Mouse (Mus musculus) gastrocnemius, postnatal 14 days (tissue): ENCODE measurements around the gene Ano6. TPM values are rescaled to one million over a fixed set of nuclear protein-coding genes. Genes with fewer than 3 reads are reported as not detected.

ENCODE experiments used
- DNase-seq: peaks from one replicate; pipeline ENCODE4 v3.0.0; 2021; ENCODE audit warnings: mixed read lengths
- intact Hi-C: fragments of 180-260 bp; cut with DNase I; formaldehyde crosslinking; loops from one replicate; pipeline ENCODE4 v1.15.1; 2025; ENCODE audit warnings: low total_unique reads
- total RNA-seq, 2 experiments: library from RNA; stranded (reverse); gene quantifications; 2 replicates each; pipeline ENCODE4 v1.2.3; 2021

Ano6 gene
- total RNA-seq, 2 experiments from 2014 or later = 41.5 to 51.9 TPM

DNA sequence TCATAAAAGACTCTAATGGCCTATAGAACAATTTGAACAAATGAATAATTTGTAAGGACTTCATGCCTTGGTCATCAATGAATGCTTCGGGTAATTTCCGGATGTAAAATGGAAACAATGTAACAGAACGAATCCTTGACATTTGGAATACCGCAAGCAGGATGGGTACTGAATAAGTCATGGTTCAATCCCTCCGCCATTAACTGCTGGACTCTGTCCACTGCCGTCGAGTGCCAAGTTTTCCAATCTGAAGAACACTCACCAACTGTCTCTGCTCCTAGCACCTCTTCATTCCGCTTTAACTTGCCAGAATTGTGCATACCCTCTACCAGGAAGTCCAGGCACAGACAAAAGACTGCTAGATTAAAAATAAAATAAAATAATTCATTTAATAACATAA, 25.4 kb upstream of the Ano6 start:
- DNase-seq = no peak
- intact Hi-C loops = no loop called here

DNA sequence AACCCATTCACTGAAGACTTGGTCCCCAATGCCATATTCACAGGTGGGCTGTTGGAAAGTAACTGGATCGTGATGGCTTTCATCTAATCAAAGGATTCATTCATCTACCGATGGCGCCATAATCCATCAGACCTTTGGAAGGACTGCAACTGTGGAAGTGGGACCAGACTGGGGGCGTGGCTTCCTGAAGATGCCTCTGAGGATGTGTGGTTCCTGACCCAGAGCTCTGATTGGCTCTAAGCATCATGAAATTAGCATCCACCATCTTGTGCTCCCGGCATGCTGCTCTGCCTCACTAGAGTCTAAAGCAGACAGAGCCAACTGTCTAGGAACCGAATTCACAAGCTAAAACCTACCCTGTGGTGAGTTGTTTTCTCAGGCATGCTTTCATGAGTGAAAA, 24.7 kb upstream of the Ano6 start:
- no peak for DNase-seq
- intact Hi-C loops = no loop called here

DNA sequence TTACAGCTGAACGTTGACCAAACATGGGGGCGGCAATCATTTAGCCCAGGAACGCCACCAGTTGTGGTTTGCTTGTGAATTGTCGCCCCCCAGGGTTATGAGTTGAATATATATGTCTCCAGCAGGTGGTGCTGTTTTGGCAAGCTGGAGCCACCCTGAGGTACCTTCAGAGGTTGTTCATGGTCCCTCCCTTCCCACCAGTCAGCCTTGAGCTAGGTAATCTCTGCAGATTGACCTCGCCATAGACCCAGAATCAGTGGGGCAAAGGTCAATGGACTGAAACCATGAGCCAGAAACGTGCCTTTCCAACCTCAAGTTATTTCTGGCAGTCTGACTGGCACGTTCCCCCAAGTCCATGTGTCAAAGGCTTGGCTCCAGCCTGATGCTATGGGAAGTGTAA, 22.8 kb upstream of the Ano6 start:
- no peak for DNase-seq

DNA sequence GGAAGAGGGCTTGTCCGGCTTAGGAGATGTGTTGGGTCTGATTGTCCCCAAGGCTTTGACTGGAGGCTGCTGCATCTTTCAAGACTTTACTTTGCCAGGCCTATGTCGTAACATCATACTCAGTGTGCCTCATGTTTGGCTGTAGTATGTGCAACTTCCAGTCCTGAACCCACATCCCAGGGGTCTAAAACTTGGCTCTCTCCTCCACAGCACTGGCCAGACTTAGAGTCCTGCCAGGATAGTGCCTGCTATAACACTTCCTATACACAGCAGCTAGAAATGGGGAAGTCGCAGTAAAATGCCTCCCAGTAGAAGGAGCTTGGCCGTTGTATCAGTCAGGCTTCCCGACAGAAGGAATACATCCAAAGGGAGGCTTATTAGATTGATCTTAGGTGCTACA, 21.9 kb upstream of the Ano6 start:
- no peak for DNase-seq
- intact Hi-C loops = no loop called here

More for the DNA sequence above, 22.8 kb upstream of the Ano6 start:
- intact Hi-C loops = no loop called here

DNA sequence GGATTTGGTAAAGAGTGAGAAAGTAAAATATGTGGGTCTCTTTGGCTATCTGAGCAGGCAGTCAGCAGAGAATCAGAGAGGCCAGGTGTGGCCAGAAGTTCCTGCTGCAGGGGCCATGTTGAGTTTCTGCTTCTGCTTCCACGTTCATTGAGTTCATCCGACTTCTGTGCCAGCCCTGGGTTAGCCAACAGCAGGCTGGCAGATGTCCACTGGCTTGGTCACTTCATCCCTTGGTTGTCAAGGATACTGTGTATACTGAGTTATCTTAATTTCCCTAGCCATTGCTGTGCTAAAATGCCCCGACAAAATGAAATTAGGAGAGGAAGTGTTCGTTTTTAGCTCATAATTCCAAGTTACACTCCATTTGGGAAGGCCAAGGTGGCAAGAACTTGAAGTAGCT, 21.1 kb upstream of the Ano6 start:
- intact Hi-C loops = no loop called here
- peak; percentile 38 for DNase-seq

DNA sequence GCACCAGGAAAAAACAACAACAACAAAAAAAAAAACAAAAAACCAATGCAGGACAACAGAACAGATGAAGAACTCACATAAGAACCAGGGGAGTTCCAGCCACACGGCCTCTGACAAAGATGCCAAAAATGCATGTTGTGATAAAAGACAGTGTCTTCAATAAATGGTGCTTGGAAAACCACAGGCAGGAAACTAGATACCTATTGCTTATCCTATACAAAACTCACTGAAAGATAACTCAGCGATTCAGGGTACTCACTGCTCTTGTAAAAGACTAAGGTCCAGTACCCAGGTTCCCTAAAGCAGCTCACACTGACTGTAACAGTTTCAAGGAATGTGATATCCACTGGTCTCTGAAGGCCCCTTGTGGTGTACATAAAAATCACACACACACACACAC, 20.3 kb upstream of the Ano6 start:
- intact Hi-C loops = no loop called here
- DNase-seq = no peak

DNA sequence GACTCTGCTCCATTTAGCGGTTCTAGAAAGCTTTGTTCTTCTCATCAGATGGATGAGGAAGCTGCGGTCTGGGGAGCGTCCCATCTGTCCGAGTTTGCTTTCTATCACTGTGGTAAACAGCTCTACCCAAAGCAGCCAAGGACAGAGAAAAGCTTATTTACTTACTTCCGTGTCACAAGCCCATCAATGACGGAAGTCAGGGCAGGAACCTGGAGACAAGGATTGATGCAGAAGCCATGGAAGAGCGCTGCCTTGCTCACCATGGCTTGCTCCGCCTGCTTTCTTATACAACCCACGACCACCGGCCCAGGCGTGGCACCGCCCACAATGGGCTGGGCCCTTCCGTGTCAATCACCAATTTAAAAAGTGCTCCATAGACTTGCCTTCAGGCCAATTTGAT, 18.3 kb upstream of the Ano6 start:
- no peak for DNase-seq
- intact Hi-C loops = no loop called here

DNA sequence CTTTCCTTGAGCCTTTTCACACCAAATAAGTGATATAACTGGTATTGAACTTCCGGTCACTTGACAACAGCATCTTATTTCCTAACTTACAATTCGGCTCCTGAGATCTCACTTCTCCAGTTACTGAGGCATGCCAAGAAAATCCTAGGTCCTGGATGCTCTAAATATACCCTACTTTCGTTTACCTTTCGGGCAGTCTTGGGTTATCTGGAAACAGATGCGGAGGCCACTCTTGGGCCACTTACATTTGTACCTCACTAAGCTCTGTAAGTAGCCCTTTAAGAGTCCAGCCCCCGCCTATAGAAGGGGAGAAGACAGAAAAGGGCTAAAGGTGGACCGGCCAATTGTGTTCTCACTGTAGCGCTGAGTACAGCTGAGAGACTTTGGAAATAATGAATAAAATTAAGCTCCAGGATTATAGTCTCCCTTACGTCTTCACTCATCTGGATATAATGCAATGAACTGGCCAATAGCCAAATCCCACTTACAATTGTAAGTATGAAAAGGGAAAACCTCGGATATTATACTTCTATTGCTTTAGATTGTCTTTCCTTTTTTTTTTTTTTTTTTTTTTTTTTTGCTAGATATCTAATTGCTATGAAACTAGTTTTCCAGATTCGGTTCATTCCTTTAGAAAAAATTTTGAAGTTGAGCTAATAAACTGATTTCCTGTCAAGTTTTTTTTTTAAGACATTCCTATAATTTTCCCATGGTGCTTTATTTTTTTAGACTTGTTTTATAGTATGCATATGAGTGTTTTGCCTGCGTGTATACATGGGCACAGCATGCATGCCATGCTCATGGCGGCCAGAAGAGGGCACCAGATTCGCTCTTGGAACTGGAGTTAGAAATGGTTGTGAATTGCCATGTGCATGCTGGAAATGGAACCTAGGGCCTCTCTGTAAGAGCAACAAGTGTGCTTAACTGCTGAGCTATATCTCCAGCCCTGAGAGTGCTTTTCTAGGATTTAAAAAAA, 17.5 kb upstream of the Ano6 start:
- intact Hi-C loops = no loop called here
- peak; percentile 60 for DNase-seq

DNA sequence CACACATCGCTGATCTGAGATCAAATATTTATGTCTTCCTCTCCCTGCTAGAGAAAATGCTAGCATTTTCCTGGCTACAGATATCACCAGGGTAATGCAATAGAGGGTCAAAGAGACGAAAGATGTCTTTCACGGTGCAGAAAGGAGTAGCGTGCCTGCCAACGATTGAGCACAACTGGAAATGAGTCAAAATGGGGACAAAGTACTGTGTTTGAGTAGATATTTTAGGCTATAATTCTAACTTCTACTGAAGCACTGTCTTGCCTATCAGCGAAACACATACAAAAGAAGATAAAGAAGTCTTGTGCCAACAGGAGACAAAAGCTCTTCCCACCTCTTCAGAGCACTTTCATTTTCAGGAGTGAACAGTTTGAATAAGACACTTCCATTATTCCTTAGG, 16.4 kb upstream of the Ano6 start:
- DNase-seq = no peak
- intact Hi-C loops = no loop called here

DNA sequence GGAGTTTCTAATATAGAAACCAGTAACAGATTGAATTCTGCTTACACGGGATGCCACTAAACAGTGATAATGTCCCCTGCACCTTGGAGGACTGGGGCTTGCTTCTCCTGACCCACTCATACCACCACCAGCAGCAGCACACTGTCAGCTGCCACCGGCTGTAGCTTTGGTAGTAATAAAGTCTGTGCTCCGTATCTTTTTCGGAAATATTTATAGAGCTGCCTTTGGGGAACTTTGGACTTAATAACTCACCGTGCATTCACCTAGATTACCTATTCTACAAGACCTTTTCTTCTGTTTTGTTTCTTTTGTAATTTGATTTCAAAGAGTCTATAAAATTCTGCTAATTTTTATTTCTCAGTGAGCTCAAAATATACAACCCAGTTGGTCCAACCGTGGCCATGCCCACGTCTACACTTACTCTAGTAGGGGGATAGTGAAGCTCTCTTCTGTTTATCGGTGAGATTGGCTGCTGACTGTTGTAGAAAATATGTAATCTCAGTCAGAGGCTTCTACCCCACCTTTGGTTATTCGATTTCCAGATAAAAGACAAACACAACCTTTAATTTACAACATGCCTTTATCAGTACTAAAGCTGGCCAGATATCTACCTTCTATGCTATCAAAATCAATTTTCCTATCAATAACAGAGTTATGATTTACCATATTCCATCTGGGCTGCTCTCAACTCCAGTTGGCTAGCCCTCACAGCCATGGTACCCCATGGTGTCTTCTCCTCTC, 15.8 kb upstream of the Ano6 start:
- intact Hi-C loops = loop anchor here (5.0 kb wide), 1 partner anchor 172 kb away; no protein-coding TSS in a partner anchor
- DNase-seq = no peak

DNA sequence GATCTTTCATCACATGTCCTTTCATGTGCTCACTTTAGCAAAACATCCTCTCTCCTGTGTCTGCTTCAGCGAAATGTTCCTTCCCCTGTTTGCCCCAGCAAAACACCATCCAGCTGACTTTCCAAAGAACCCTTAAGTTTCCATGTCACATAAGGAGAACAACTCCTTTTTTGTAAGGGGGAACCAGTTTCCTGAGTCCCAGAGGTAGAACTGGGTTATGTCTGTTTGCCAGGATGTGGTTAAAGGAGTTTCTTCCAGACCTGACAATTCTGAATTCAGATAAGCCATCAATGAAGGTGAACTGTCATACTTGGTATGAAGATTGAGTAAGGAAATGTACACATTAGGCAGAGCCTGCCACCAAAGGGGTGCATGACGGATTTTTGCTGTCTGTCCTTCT, 12.9 kb upstream of the Ano6 start:
- no peak for DNase-seq
- intact Hi-C loops = loop anchor here (5.0 kb wide), 1 partner anchor 170 kb away; no protein-coding TSS in a partner anchor

DNA sequence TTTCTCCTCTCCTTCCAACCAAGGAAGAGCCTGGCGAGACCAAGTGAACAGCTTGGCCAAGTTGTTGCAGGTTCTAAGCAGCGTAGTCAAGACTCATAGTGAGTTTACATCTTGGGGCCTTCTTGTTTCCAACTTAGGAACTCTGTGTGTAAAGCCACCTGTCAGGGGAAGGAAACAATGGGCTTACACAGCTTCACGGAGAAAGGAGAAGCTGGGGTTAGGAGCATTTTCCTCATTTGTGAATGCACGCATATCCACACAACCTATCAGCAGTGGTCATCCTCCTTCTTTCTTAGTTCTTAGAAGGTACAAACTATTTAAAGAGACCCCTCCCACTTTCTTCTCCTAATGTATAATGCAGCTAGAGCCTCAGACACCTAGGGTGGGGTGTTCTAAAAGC, 11.9 kb upstream of the Ano6 start:
- DNase-seq = no peak
- intact Hi-C loops = loop anchor here (5.0 kb wide), 1 partner anchor 169 kb away; no protein-coding TSS in a partner anchor

DNA sequence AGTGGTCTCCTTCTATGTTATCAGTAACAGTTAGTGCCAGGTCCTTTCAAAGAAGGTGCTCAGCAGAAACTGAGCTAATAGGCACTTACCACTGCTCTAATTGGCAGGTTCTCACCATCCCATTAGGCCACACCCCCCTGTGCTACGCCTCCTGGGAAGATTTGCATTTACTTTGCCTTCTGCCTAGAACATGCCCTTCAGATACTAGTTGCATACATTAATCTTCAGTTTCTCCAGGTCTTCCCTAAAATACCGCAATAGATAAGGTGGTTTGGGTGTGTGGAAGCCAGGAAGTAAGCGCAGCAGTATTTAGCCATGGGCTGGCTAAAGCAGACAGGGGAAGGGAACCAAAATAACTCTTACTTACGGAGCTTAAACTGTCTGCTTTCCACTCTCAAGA, 4.0 kb upstream of the Ano6 start:
- intact Hi-C loops = no loop called here
- no peak for DNase-seq

DNA sequence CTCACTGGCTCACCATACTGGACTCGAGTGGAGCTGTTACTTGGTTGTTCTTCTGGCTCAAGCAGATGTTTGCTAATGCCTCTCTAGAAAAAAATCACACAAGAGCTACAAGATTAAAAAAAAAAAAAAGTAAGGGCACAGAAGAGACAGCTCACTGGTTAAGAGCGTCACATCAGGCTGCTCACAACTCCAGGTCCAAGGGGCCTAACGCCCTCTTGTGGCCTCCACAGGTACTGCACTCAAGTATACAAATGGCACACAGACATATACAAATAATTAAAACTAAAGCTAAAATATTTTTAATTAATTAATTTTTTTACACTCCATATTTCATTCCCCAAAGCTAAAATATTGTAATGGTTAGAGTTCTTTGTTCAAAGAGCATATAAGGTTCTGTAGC, 3.1 kb upstream of the Ano6 start:
- intact Hi-C loops = no loop called here
- DNase-seq = no peak

DNA sequence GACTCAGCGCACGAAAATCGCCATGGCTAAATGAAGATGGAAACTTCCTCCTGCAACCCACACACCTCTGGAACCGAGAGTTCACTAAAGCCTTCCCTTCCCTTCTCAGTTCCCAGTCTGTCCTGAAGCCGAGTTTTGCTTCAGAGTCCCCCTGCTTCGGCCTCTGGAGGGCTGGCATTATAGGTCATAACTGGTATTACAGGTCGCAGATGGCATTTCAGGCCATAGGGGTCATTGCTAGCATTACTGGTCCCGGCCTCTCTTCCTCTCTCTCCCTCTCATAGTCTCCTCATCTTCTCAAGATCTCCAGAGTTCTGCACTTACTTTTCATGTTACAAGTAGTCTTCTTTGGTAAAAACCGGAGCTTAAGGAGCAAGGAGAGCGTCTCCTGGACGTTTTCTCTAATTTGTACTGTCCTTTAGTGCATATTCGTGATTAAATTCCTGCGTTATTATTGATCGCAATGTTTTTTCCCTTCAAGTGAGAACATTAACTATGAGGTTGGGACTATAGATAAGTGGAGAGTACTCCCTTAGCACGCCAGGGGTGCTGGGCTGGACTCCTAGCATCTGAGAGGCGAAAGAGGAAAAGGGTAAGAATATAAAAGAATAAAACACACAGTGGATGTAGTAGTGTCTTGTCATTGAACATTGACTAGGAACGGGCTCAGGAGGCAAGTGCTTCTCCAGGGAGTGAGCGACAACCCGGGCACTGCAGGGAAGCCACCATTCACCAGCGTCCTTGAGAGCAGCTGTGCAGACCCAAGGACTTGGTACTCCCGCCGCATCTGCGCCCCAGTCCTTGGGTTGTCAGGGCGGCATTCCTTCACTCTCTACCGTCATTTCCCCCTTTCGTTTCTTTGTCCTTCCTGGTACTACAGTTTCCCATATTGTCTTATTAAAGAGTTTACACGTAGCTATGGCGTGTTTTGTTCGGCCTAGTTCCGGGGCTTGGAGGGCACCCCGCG, 798 bp upstream of the Ano6 start:
- DNase-seq = no peak
- intact Hi-C loops = loop anchor here (10.0 kb wide), 1 partner anchor 55 kb away; no protein-coding TSS in a partner anchor

DNA sequence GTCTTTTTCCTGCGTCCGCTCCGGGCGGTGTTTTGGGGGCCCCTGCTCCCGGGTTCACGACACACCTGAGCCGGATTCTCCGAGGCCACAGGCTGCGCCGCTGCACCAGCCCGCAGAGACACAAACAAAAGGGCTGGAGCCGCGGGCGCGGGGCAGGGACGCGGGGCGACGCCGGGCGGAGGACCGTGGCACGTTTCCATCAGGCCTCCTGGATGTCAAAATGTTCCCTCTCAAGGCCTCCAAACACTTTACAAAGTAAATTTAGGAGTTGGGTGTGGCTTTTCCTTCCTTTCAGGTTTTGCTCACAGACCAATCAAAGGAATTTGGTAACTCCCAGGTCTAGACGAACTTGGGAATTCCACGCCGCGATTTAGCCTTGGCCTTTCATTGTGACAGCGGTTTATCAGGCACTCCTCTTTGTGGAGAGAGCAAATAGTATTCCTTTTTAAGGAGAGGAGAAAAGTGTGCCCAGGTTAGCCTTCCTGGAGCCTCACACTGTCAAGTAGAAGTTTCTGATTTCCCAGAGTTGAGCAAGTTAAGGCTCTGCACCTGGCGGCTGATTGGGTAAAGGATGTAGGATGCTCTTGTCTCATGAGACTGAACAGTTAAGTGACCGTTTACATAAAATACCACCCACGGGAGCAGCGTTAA, 623 bp downstream of the Ano6 start:
- peak; percentile 48 for DNase-seq

DNA sequence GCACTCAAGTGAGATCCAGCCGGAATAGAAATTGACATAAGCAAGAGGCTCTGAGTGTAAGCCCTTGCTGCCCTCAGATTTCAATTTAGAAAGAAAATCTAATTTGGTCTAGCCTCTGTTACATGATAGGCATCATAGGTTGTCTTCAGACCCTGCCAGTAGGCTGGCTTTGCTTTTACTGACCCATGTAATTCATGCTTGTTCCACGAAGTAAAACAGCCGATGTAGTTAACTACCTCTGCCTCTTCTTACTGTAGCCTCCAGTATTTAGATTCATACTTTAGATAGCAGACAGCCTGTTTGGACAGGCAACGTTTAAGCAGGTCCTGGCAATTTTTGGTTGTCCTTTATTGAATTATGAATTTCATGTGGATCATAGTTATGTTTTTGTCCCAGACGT, 1.2 kb downstream of the Ano6 start:
- intact Hi-C loops = loop anchor here (10.0 kb wide), 1 partner anchor 53 kb away; no protein-coding TSS in a partner anchor

More for the DNA sequence above, 623 bp downstream of the Ano6 start:
- intact Hi-C loops = loop anchor here (10.0 kb wide), 1 partner anchor 54 kb away; no protein-coding TSS in a partner anchor

More for the DNA sequence above, 1.2 kb downstream of the Ano6 start:
- no peak for DNase-seq
